Mouse (Mus musculus): ENCODE data around the gene Polr3e. TPM values are rescaled to one million over a fixed set of nuclear protein-coding genes. Genes with fewer than 3 reads are reported as not detected.

The Polr3e gene
- total and polyA plus RNA-seq, 2 experiments from 2014 or later, result 17.1 to 25.2 TPM

DNA sequence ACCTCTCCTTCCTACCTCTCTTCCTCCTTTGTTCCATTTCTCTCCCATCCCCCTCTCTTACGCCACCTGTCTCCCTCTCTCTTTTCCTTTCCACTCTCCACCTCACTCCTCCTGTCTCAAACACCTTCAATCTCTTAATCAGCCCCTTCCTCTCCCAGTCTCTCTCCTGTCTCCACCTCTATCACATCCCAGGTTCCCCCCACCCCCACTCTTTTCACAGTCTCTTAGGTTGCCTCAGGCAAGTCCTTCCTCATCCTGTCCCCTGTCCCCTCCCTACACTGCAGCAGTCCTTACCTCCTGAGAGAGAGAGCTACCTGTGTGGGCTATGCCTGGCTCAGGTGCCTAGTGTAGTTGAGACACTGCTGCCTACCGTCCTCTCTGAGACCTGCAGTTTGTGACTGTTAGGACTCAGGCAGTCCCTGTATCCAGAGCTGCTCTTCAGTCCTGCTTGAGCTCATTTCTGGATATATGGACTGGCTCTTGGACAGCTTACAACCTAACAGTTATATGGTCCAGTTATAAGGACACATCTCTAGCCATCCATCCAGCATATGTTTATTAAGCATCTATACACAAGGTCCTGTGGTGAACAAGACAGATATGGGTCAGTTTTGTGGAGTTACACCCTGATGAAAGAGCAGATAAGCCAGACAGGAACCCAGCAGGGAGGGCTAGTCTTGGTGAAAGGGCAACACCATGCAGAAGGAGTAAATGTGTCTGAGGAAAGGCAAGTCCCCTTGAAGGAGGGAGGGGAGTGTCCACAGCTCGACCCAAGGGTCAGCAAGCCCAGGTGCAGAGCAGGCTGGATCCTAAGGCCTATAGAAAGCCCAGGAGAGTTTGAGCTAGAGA is 41.8 kb upstream of the Polr3e start:
- H3K4me3 ChIP-seq (ENCODE audit: low read length), result no peak overlapping the region
- no peak overlapping the region for H3K27ac ChIP-seq
- 71% methylated on average over 3 of the region's 3 CpGs for WGBS
- no peaks in the 10 kb centered on the region for H3K27me3 ChIP-seq (ENCODE audit: insufficient read depth, low read length)
- peaks cover 12% of the 10 kb centered on the region; the same call in 1 of the 2 replicates for H3K36me3 ChIP-seq (ENCODE audit: insufficient read depth, low read length)
- H3K9ac ChIP-seq (replicated peaks; ENCODE audit: low read length), result no peak overlapping the region
- ATAC-seq, result no peak
- 0 out of 2 replicates have a peak, but pooled peaks cover under 1% of the 10 kb centered on the region for H3K4me1 ChIP-seq (ENCODE audit: insufficient read depth, low read length)
- DNase-seq (ENCODE audit: low spot score), result no peak
- no peak for TF ChIP-seq CTCF (IDR thresholded peaks at IDR 0.05; ENCODE audit: low read depth)
- no peaks in the 10 kb centered on the region for H3K9me3 ChIP-seq (ENCODE audit: low read length)
- H3K4me2 ChIP-seq (ENCODE audit: low read depth, low read length), result no peak overlapping the region

DNA sequence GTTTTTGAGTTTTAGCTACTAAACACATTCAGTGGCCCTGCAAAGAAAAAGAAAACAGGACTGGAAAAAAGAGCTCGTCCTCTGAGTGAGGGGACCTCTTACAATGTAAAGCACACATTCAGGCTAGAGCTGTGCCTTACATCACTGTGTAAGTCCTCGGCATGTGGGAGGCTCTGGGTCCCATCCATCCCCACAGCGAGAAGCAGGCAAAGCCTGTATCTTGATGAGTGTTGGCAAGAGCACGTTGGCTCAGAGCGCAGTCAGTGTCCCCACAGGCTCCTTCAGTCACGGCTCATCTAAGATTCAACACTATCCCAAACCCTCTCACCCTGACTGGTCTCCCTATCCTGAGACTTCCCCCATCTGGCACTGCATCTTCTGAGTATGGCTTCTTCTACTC is 39.3 kb upstream of the Polr3e start:
- no peaks in the 10 kb centered on the region for H3K27me3 ChIP-seq (ENCODE audit: insufficient read depth, low read length)
- DNase-seq (ENCODE audit: low spot score), result peak; percentile 55
- ATAC-seq, result peak; percentile 76
- no peak for TF ChIP-seq CTCF (IDR thresholded peaks at IDR 0.05; ENCODE audit: low read depth)
- WGBS, result 48% methylated on average over 6 of the region's 6 CpGs
- H3K27ac ChIP-seq, result no peak overlapping the region
- H3K4me1 ChIP-seq (ENCODE audit: insufficient read depth, low read length), result no peaks in the 10 kb centered on the region
- H3K36me3 ChIP-seq (ENCODE audit: insufficient read depth, low read length), result peaks cover 16% of the 10 kb centered on the region
- H3K9me3 ChIP-seq (ENCODE audit: low read length), result no peaks in the 10 kb centered on the region
- H3K4me2 ChIP-seq (ENCODE audit: low read depth, low read length), result no peak overlapping the region
- H3K9ac ChIP-seq (replicated peaks; ENCODE audit: low read length), result no peak overlapping the region
- H3K4me3 ChIP-seq (ENCODE audit: low read length), result no peak overlapping the region

DNA sequence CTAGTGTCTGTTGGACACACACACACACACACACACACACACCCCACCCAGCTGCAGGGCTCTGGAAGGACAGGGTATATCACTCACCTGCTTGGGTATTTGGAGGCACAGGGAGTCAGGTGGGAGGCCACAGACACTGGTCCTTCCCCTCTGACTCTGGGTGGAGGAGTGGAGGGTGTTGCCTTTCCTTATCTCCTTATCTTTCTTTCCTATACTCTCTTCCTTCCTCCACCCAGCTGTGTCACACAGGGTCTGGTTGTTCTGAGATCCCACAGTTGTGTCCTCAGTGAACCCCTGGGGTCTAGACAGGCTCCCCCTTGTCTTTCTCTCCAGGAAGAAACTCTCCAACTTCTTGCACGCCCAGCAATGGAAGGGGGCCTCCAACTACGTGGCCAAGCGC is 37.6 kb upstream of the Polr3e start:
- H3K27ac ChIP-seq, result no peak overlapping the region
- peaks cover 26% of the 10 kb centered on the region for H3K36me3 ChIP-seq (ENCODE audit: insufficient read depth, low read length)
- no peak for TF ChIP-seq CTCF (IDR thresholded peaks at IDR 0.05; ENCODE audit: low read depth)
- H3K4me2 ChIP-seq (ENCODE audit: low read depth, low read length), result no peak overlapping the region
- no peaks in the 10 kb centered on the region for H3K9me3 ChIP-seq (ENCODE audit: low read length)
- 94% methylated on average over 3 of the region's 3 CpGs for WGBS
- H3K4me3 ChIP-seq (ENCODE audit: low read length), result no peak overlapping the region
- DNase-seq (ENCODE audit: low spot score), result no peak
- no peaks in the 10 kb centered on the region for H3K27me3 ChIP-seq (ENCODE audit: insufficient read depth, low read length)
- no peaks in the 10 kb centered on the region for H3K4me1 ChIP-seq (ENCODE audit: insufficient read depth, low read length)
- no peak overlapping the region for H3K9ac ChIP-seq (replicated peaks; ENCODE audit: low read length)
- no peak for ATAC-seq

DNA sequence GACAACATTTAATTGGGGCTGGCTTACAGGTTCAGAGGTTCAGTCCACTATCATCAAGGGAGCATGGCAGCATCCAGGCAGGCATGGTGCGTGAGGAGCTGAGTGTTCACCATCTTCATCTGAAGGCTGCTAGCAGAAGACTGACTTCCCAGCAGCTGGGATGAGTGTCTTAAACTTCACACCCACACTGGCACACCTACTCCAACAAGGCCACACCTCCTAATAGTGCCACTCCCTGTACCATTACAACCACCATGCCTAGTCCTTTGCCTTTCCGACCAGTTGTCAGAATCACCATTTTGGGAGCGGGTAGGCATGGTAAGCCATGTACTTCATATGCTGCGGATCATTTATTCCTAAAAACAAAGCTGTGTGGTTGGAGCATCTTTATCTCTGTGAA is 36.8 kb upstream of the Polr3e start:
- WGBS, result 95% methylated on average over 4 of the region's 4 CpGs
- ATAC-seq (no peak), DNase-seq (ENCODE audit: low spot score) (no peak)
- no peaks in the 10 kb centered on the region for H3K27me3 ChIP-seq (ENCODE audit: insufficient read depth, low read length)
- no peak overlapping the region for H3K9ac ChIP-seq (replicated peaks; ENCODE audit: low read length)
- no peak overlapping the region for H3K4me3 ChIP-seq (ENCODE audit: low read length)
- no peaks in the 10 kb centered on the region for H3K4me1 ChIP-seq (ENCODE audit: insufficient read depth, low read length)
- no peak overlapping the region for H3K27ac ChIP-seq
- no peaks in the 10 kb centered on the region for H3K9me3 ChIP-seq (ENCODE audit: low read length)
- TF ChIP-seq CTCF (IDR thresholded peaks at IDR 0.05; ENCODE audit: low read depth), result no peak
- H3K36me3 ChIP-seq (ENCODE audit: insufficient read depth, low read length), result peaks cover 29% of the 10 kb centered on the region
- no peak overlapping the region for H3K4me2 ChIP-seq (ENCODE audit: low read depth, low read length)

DNA sequence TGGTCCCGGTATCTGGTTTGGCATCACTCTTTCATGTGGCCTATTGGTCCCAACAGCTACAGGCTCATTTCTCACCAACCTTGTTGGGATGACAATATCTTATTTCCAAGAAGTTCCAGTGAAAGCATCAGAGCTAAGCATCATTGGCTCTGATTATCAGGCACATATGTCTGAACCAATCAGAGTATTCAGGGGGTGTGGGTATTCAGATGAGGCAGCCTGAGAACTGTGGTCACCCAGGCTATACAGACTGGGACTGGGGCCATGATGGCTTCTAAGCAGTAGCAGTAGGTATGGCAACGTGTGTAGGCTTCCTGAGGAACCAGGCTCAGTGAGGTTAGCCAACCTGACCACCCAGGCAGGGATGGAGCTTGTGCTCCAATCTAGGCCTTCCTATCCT is 36.1 kb upstream of the Polr3e start:
- 72% methylated on average over 2 of the region's 2 CpGs for WGBS
- H3K9me3 ChIP-seq (ENCODE audit: low read length), result no peaks in the 10 kb centered on the region
- ATAC-seq, result no peak
- H3K4me1 ChIP-seq (ENCODE audit: insufficient read depth, low read length), result no peaks in the 10 kb centered on the region
- no peaks in the 10 kb centered on the region for H3K27me3 ChIP-seq (ENCODE audit: insufficient read depth, low read length)
- H3K9ac ChIP-seq (replicated peaks; ENCODE audit: low read length), result no peak overlapping the region
- H3K4me2 ChIP-seq (ENCODE audit: low read depth, low read length), result no peak overlapping the region
- DNase-seq (ENCODE audit: low spot score), result no peak
- H3K27ac ChIP-seq, result no peak overlapping the region
- no peak for TF ChIP-seq CTCF (IDR thresholded peaks at IDR 0.05; ENCODE audit: low read depth)
- peaks cover 33% of the 10 kb centered on the region for H3K36me3 ChIP-seq (ENCODE audit: insufficient read depth, low read length)
- H3K4me3 ChIP-seq (ENCODE audit: low read length), result no peak overlapping the region

DNA sequence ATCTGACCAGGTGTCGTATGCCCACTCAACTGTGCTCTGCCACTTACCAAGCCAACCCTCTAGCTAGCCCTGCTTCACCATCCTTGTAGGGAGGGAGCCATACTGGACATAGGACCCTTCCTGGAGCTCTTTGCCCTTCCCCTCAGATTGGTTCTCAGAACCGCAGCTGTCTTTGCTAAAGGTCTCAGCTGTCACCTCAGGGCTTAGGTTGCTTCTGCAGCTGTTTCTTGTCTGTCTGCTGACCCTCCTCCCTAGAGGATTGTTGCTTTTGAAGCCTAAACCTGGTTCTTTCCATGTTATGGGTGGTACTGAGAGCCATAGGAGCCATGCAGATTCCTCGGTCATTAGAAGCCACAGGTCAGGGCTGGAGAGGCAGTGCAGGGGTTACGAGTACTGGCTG is 34.9 kb upstream of the Polr3e start:
- H3K4me2 ChIP-seq (ENCODE audit: low read depth, low read length), result no peak overlapping the region
- H3K4me3 ChIP-seq (ENCODE audit: low read length), result no peak overlapping the region
- no peak overlapping the region for H3K9ac ChIP-seq (replicated peaks; ENCODE audit: low read length)
- H3K36me3 ChIP-seq (ENCODE audit: insufficient read depth, low read length), result peaks cover 33% of the 10 kb centered on the region
- 91% methylated on average over 4 of the region's 4 CpGs for WGBS
- H3K9me3 ChIP-seq (ENCODE audit: low read length), result no peaks in the 10 kb centered on the region
- no peaks in the 10 kb centered on the region for H3K4me1 ChIP-seq (ENCODE audit: insufficient read depth, low read length)
- H3K27me3 ChIP-seq (ENCODE audit: insufficient read depth, low read length), result no peaks in the 10 kb centered on the region
- no peak for ATAC-seq
- TF ChIP-seq CTCF (IDR thresholded peaks at IDR 0.05; ENCODE audit: low read depth), result no peak
- no peak overlapping the region for H3K27ac ChIP-seq
- DNase-seq (ENCODE audit: low spot score), result no peak
